Mouse (Mus musculus) lung, adult 18-20 months (tissue): ENCODE results near the gene Mapk12.

Experiments used
- DNase-seq, 2 experiments: peaks; one replicate each; pipeline ENCODE4 v3.0.0; 2022; ENCODE audit warnings: mixed read lengths in 2 of 2

Mapk12 gene

GRCm38 (mm10) chr15:89140659-89141252, at the start of gene Mapk12:
Gene Mapk12 (minus strand): TSS chr15:89140703.
- DNase-seq, result peak; percentile 80 to 86

- DNase-seq, result no peak
Observed at GRCm38 (mm10) chr15:89184937-89185227, 44.4 kb upstream of the Mapk12 start.

- DNase-seq, result no peak
Observed at GRCm38 (mm10) chr15:89184141-89184936, 43.8 kb upstream of the Mapk12 start.

GRCm38 (mm10) chr15:89182842-89183241, 42.3 kb upstream of the Mapk12 start:
- DNase-seq, result no peak

- DNase-seq, result peak; percentile 40 to 45
Observed at GRCm38 (mm10) chr15:89182328-89182741, 41.8 kb upstream of the Mapk12 start.

GRCm38 (mm10) chr15:89181561-89182270, 41.2 kb upstream of the Mapk12 start:
- DNase-seq, result no peak

- DNase-seq, result peak; percentile 85 to 87
Observed at GRCm38 (mm10) chr15:89180571-89181229, 40.2 kb upstream of the Mapk12 start, which contains the start of gene Plxnb2. Gene Plxnb2 (minus strand): TSS chr15:89180788.

GRCm38 (mm10) chr15:89180081-89180541, 39.6 kb upstream of the Mapk12 start:
- peak in 1 of 2 experiments; percentile 33 for DNase-seq

GRCm38 (mm10) chr15:89179630-89179964, 39.1 kb upstream of the Mapk12 start:
- DNase-seq, result no peak

GRCm38 (mm10) chr15:89178954-89179629, 38.6 kb upstream of the Mapk12 start:
- peak; percentile 89 to 93 for DNase-seq

- no peak for DNase-seq
Observed at GRCm38 (mm10) chr15:89178260-89178860, 37.9 kb upstream of the Mapk12 start.

- DNase-seq, result peak in 1 of 2 experiments; percentile 45
Observed at GRCm38 (mm10) chr15:89177576-89178259, 37.2 kb upstream of the Mapk12 start.

- peak; percentile 93 to 95 for DNase-seq
Observed at GRCm38 (mm10) chr15:89177121-89177520, 36.6 kb upstream of the Mapk12 start.

GRCm38 (mm10) chr15:89175411-89176155, 35.1 kb upstream of the Mapk12 start:
- peak in 1 of 2 experiments; percentile 38 for DNase-seq

GRCm38 (mm10) chr15:89174889-89175339, 34.4 kb upstream of the Mapk12 start:
- DNase-seq, result no peak

GRCm38 (mm10) chr15:89173906-89174214, 33.4 kb upstream of the Mapk12 start:
- DNase-seq, result peak; percentile 84 to 89

GRCm38 (mm10) chr15:89173024-89173905, 32.8 kb upstream of the Mapk12 start:
- peak; percentile 45 to 52 for DNase-seq

GRCm38 (mm10) chr15:89172276-89172935, 31.9 kb upstream of the Mapk12 start:
- no peak for DNase-seq

- no peak for DNase-seq
Observed at GRCm38 (mm10) chr15:89171526-89172051, 31.1 kb upstream of the Mapk12 start.
